Mouse (Mus musculus) kidney, postnatal 4 days (tissue): Measurements from ENCODE around the gene 4930518I15Rik.
"Not testable (repeated sequence)": the region's sequence is repeated elsewhere in the genome, so short reads cannot be mapped to it uniquely, and the experiment has no call there.

Experiments used
- DNase-seq, 2 experiments: peaks; one replicate each; pipeline ENCODE4 v3.0.0; 2021; ENCODE audit warnings: mixed read lengths in 2 of 2

4930518I15Rik gene

DNA sequence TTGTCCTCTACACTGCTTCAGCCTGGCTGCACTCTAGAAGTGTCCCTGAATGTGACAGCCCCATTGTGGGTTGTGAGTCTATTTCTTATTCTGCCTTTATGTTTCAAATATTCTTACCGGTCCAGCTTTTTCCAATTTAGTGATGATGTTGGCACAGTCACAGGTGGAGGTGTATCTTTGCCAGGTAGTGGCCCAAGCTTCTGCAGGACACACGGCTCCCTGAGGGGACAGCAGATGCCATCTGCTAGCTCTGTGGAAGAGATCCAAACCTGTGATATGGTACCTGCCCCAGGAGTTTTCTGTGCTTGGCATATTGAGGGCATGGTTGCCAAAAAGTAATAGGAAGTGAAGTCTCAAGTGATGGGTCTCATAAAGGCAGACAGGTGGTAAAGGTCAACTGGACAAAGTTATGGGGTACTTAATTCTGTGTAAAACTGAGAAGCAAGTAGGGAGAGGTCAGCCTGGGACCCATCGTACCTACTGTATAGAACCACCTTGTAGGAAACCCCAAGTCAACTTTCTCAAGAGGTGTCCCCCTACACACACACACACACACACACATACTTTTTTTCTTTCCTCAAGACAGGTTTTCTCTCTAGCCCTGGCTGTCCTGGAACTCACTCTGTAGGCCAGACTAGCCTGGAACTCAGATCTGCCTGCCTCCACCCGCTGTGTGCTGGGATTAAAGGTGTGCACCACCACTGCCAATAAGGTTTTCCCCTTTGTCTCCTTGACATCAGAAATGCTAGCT is 17.2 kb upstream of the 4930518I15Rik start:
- DNase-seq: no peak

DNA sequence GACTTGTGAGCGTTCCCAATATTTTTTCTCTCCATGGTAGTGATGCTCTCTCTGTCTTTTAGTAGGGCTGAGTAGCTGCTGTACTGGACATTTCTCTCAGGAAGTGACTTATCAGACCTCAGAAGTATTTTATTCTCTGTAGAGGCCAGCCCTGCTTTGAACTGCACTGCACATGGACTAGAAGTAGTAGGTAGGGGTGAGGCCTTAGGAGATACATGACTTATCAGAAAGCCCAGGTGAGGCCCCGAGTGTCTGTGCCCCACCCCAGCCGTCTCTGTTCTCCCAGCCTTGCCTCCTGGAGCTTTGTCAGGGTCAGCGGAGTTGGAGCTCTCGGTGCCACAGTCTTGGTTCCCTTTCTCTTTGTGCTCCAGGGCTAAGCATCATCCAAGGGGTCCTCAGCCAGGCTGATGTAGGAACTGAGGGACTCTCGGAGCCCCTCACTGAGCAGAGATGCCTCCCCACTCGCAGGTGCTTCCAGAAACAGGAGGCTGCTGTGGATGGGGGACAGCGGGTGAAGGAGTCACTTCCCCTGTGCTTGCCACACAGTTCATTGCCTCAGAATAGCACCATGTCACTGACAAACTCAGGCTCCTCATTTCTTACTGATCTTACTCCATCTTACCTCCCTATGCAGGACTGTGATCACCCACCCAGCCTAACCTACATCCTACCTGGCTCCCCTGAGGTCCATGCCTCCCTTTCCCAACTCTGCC is 16.5 kb upstream of the 4930518I15Rik start:
- DNase-seq: no peak

DNA sequence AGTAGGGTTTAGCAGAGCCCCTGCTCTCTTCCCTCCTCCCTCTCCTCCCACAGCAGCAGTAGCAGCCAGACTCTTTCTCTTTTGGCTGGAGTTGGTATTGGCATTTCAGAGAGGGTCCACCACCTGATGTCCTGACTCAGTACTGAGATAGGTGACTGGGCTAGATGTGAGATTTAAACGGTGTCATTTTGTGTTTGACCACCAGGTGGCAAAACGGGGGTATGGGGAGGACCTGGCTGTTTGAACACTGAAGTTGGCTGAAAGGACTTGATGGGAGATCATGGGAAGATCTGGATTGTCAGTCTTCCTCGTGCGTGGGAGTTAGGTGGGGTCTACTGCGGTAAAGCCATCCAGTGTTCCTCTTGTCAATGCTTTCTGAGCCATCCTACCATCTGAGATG is 15.9 kb upstream of the 4930518I15Rik start:
- peak; percentile 48 to 68 for DNase-seq

DNA sequence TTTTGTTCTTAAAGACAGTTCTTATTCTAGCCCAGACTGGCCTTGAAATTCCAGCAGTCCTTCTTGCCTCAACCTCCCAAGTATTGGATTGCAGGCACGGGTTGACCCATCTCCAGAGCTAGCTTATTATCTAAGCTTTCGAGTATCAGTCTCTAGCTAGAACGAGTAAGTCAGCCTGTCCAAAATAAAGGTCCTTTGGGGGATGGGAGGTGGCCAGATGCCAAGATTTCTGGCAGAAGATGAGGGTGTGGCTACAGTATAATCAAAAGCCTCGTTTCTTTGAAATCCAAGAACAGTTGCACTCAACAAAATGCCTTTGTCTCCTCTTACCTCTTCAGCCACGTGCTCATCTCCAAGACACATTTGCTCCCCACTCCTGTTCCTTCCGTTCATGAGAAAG is 12.8 kb upstream of the 4930518I15Rik start:
- peak; percentile 32 to 49 for DNase-seq

DNA sequence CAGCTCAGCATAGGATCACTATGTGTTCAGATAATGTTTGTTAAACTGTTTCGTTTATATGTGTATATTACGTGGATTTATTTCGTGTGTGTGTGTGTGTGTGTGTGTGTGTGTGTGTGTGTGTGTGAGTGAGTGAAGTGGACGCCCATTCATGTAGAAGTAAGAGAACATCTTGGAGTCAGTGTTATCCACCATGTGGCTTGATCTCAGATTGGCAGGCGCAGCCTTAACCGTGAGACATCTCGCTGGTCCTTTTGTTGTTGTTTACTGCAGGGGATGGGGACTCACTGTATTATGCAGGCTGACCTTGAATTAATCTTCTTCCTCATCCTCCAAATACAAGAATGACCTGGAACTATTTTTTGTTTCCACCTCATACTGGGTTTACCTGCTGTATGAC is 11.8 kb upstream of the 4930518I15Rik start:
- DNase-seq: no peak

DNA sequence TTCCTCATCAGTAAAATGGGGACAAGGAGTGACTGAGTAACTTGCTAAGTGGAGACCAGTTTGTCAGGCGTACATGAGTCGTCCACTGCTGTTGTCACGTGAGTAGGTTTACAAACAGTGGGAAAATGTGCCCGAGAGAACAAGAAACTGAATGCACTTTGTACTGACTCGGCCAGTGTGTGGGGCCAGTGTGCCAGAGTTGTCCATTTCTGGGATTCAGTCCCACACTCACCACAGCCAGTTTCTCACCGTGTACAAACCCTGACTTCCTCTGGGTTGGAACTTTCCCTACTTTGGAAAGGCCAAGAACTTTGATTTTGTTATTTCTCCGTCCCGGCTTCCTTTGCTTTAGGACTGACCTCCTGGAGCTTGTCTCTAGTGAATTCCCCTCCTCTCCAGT is 11.2 kb upstream of the 4930518I15Rik start:
- no peak for DNase-seq

DNA sequence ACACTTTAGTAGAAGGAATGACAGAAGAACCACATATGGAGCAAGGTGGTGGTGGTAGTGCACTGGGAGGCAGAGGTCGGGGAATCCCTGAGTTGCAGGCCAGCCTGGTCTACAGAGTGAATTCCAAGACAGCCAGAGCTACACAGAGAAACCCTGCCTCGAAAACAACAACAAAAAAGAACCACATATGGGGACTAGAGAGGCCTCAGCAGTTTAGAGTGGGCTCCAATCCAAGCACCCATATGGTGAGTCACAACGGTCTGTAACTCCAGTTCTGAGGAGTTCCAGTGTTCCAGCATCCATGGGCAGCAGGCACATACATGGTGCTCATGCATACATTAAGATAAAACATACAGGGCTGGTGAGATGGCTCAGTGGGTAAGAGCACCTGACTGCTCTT is 6.7 kb upstream of the 4930518I15Rik start:
- DNase-seq: no peak

DNA sequence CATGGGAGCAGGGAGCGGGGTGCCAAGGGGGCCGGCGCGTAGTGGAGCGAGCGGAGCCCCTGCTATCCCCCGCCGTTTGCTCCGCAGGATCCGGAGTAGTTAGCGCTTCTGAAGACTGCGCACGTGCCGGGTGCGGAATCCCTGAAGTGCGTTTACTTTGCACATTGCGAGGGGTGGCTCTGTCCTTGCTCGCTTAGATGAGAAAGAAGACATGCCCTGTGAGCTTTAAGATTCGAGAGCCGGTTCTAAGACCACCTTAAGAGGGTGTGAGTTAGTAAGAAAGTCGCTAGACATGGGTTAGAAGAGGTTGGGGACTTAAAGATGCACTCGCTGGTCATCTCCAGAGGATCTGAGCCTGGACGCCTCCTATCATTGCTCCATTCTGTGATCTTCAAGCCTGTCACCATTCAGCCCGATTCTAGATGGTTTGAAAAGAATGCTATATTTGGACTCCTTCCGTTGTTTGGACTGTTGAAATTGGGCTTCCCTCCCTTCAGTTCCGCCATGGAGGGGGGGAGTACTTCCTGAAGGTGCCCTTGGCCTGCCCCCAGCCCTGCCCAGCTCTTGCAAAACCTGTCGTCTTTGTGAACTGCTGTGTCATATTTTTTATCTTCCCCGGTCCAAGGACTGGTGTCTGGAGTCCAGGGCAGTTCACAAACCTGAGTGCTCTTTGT is 5.9 kb upstream of the 4930518I15Rik start:
- peak; percentile 46 to 66 for DNase-seq

DNA sequence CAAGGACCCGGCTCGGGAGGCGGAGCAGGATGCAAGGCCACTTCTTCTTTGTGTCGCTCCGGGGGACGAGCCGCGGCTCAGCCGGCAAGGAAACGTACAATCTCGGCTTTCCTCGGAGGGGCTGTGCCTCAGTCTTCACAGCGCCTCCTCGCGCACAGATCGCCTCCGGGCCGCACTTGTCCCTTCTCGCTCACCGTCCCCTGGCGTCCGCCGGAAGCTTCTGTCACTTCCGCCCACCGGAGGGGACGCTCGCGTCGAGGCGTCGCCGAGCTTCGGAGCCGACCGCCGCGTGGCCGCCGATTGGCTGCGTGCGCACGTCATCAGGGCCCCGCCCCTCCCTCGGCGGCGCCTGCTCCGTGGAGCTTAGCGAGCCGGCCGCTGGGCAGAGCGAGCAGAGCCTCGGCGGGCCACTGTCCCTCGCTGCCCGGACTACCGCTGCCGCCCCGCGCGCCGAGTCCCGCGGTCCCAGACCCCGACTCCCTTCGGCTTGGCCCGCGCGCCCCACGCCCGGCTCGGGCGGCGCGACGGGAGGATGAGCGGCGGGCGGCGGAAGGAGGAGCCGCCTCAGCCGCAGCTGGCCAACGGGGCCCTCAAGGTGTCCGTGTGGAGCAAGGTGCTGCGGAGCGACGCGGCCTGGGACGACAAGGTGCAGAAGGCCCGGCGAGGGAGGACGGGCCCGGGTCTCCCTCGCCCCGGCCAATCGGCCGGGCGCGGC is 5.2 kb upstream of the 4930518I15Rik start, which contains the start of gene Rab5if:
TSS of gene Rab5if (plus strand) at position 357 of the 715 bp plus-strand sequence.
- DNase-seq: peak; percentile 98 to 99

DNA sequence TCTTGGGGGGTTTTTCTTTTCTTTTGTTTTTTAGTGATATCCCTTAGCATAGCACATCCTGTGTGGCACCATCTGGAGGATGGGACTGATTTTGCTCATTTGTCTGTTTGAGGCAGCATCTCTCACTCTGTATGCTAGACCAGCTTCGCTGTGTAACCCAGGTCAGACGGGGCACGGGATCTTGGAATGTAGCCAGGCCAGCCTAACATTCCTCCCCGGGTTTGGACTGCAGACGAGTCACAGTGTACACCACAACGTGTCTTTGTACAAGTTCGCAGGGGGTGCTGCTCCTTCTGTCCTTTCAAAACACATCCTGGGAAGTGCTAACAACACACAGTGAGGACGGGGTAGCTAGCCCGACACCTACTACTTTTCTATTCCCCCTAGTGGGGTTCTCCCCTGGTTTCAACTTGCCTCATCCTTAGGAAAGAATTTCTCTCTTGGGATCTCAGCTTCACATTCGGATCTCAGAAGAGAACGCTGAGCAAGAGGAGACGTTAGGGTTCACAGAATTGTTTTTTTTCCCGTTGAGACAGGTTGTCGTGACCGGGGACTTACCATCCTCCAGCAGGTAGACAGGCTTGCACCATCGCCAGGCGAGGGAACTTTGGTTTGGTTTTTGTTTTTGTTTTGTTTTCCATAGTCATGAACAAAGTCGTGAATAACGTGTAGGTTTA is 4.4 kb upstream of the 4930518I15Rik start:
- DNase-seq: peak; percentile 63 to 71

DNA sequence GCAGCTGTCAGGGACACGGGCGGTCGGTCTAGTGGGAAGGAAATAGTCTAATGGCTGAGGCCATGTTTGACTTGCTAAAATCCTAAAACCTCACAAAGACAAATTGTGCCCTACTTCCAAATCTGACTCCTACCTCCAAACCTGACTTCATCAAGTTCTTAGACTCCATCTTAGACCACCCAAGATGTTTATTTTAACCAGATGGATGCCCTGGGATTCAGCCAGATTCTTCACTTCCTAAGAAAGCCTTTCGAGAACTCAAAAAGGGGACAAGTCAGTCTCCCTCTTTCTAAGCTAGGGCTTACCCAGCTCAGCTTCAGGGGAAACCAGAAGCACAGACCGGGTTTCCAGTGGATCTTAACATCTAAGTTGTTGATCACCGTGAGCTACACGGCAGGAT is 925 bp upstream of the 4930518I15Rik start:
- DNase-seq: no peak

DNA sequence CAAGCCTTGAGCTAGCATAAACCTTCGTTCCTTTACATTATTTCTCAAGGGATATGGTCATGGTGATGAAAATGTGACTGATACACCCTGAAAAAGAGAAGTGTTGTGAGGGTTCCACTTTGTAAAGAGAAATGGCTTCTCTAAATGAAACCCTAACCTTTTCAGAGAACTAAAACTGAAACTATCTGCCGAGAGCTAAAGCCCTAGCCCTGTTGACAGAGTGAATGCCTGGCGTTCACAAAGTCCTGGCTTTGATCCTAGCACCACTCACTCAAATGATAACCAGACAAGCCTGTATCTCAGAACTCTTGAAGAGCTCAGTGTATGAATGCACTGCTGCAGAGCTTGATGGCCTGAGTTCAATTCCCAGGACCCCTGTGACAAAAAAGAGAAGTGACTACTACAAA is 358 bp downstream of the 4930518I15Rik start:
- DNase-seq: no peak

DNA sequence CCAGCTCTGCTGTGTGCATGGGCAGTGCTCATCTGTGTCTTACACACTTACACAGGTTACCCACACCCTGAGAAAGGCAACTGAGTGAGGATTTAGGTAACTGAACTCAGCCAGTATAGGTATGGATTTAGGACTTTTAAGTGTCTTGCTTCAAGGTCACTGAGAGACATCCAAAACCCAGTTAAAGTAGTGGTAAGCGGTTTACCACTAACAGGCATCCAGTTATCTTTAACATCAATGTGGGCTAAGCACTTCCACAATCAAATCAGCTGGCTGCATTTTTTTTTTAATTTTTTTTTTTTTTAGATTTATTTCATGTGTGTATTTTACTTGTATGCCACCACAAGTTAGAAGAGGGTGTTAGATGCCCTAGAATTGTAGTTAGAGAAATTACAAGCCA is 1.4 kb downstream of the 4930518I15Rik start:
- no peak for DNase-seq

DNA sequence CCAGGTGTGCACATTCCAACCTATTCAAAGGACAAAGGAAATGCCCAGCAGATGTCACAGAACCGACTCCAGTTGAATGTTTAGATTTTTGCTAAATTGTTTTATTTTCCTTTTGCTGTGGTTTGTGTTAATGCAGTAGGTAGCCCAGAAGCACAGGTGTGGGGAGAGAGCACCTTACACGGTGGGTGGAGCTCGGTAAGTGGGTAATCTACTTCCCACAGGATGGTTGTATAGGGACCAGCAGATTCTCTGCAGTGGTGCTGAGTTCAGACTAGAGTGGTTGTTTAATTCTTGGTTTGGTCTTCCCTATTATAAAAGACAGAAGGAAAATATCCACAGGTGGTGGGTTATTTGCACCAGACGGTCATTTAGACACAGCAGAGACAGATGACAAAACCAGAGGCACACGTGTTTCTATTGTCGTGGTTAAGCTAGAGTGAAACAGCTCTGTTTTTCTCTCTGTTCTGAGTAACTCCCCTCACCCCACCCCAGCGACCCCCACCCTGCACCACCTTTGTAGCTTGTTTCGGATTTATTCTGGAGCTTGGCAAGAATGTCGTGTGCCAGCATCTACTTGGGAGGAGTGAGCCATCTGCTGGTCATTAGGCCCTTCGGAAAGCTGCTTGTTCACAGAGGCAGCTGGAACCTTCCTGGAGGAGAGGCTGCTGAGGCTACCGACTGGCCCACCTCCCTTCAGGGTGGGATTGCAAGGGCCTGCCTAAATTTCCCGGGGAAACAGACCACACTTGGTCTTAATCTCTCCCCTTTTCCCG is 3.6 kb downstream of the 4930518I15Rik start:
- DNase-seq: peak; percentile 51 to 69

DNA sequence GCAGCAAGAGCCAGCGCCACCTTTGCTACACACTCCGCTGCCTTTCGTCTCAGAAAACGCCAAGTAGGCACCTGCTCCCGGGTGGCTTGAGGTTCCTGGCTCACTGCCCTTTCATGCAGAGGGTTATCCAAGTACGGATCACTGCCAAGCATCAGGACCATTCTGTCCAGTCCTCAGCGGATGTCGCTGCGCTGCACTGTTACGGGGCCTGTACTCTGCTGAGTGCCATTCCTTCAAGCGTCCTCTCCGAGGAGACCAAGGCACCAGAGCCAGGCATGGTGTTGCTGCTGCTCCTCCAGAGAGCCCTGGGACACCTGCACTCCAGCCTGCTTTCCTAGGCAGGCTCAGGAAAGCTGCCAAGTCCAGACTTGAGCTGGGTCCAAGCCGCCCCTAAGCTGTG is 4.2 kb downstream of the 4930518I15Rik start:
- DNase-seq: not testable (repeated sequence)

DNA sequence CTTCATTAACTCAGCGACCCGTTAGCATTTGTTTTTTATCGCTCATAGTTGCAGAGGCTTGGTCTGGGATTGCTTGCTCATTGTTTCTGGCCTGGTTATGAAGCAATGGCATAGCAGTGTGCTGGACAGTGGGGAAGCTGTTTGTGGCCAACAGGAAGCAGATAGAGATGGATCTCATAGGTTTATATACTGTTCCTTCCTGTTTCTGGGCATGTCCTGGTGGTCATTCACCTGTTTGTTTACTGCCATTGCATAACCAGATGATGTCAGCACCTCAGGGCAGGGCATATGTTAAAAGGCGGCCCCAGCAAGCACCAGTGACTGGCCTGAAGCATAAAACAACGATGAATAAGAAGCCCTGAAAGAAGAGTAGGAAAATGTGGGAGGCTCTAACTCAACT is 7.2 kb downstream of the 4930518I15Rik start:
- no peak for DNase-seq

DNA sequence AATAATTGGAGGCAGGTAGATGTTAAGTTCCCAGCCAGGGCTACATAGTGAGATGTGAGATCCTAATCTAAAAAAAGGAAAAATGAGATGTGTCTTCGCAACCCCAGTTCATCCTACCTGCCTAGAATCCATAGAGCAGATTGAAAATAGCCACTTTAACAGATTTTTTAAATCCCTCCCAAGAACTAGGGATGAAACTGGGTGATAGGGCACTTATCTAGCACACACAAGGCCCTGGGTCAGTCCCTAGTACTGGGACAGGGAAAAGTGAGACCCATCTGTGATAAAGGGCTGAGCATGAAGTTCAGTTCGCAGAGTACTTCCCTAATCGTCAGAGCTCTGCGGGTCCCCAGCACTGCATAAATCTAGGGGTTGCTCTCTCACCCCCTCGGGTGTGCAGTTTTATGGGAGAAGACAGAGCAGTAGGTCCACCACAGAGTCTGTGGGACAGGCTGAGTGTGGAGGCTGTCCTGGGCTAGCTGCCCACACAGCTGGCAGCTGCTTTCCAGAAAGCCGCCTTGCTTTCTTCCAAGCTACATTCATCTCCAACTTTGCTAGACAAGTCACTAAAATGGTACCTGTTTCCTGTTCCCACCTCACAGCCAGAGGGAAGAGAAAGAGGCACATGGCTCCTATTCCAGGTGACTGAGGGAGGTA is 9.1 kb downstream of the 4930518I15Rik start:
- peak in 1 of 2 experiments; percentile 46 for DNase-seq

DNA sequence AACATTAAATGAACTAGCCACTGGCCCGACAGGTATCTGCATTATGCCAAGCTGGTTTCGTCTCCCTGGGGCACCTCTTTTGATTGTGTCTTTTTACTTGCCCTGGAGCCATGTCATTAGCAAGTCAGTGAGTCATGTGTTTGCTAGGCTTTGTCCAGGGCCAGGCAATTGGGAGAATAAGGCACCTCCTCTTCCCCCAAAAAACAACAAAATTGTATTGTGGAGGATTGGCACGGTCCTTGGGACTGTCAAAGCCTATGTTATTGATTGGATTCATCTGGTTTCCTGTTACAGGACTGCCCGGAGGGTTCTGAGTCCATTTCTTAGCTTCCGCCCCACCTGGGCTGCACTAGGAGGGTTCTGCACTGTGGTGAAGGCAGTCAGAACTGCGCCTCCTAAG is 10.1 kb downstream of the 4930518I15Rik start:
- no peak for DNase-seq

DNA sequence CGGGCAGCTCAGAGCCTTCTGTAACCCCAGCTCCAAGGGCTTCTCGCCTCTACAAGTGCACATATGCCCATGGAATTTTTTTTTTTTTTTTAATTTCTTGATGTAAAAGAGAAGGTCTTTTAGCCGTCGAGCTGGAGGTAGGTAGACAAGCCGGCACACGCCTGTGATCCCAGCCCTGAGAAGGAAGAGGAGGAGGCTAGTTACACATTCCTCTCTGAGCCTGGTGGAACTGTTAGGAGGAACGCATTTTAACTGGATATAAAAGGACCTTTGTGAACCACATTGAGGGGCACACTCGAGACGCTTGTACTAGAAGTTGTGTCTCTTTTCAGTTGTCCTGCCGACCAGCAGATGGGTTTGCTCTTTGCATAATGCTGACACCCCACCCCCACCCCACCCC is 13.0 kb downstream of the 4930518I15Rik start:
- no peak for DNase-seq

DNA sequence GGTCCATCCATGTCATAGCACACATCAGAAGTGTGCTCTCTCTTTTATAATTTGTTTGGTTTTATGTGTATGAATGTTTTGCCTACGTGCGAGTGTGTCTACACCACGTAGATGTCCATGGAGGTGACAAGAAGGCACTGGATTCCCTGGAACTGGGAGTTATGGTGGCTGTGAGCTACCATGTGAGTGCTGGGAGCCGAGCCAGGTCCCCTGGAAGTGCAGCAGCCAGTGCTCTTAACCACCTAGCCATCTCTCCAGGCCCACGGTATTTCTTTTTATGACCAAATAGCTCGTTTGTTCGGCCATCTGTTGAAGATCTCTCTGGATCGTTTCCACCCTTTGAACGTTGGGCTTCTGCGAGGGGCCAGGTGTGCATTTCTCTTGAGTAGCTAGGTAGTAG is 14.4 kb downstream of the 4930518I15Rik start:
- DNase-seq: no peak

DNA sequence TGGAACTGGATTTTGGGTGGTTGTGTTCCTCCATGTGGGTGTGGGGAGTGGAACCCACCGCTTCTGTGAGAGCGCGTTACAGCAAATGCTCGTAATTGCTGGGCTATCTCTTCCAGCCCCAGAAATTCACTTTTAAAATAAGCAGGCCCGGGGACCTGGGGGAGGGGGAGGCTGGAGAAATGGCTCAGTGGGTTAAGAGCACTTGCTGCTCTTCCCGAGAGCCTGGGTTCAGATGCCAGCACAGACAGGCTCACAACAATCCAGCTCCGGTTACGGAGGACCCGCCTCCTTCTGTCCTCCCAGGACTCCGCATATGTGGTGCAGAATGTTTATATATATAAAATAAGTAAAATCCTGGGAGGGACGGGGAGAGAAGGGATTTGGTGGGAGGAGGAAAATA is 15.0 kb downstream of the 4930518I15Rik start:
- peak in 1 of 2 experiments; percentile 43 for DNase-seq
